Mouse (Mus musculus): Measurements from ENCODE around the gene Golga1.

GRCm38 (mm10) chr2:39097993-39098392, 32.7 kb upstream of the Golga1 start:
- TF ChIP-seq CTCF (IDR thresholded peaks at IDR 0.05; ENCODE audit: extremely low read depth, insufficient read depth, low read length) (no peak), POLR2A (IDR thresholded peaks at IDR 0.05; ENCODE audit: extremely low read depth, insufficient read depth, low read length) (no peak)
